Mouse (Mus musculus) ZHBTc4 (cell line): ENCODE data around the gene Dnajc16.
A peak's percentile ranks its signal among the peaks of the same experiment; 100 is the strongest.

Source experiments
- DNase-seq: peaks from one replicate; pipeline ENCODE4 v3.0.0-alpha.2; 2011; ENCODE audit warnings: low read depth, low spot score

The Dnajc16 gene

GRCm38 (mm10) chr4:141725277-141725676 lies 65.5 kb downstream of the Dnajc16 start:
- no peak for DNase-seq

GRCm38 (mm10) chr4:141724594-141724993 lies 66.1 kb downstream of the Dnajc16 start:
- DNase-seq = no peak

- no peak for DNase-seq
These were observed 67.1 kb downstream of the Dnajc16 start for GRCm38 (mm10) chr4:141723673-141724068.

GRCm38 (mm10) chr4:141722731-141723672 lies 67.7 kb downstream of the Dnajc16 start, which contains the start of gene Ddi2:
TSS of gene Ddi2 (minus strand) at chr4:141723419.
- DNase-seq = peak; percentile 94

- DNase-seq = no peak
These were observed 68.8 kb downstream of the Dnajc16 start for GRCm38 (mm10) chr4:141721961-141722360.

- DNase-seq = no peak
These were observed 69.8 kb downstream of the Dnajc16 start for GRCm38 (mm10) chr4:141720761-141721523.

GRCm38 (mm10) chr4:141719304-141719703 lies 71.4 kb downstream of the Dnajc16 start:
- no peak for DNase-seq

GRCm38 (mm10) chr4:141717633-141718032 lies 73.1 kb downstream of the Dnajc16 start:
- DNase-seq = no peak

- DNase-seq = no peak
These were observed 75.7 kb downstream of the Dnajc16 start for GRCm38 (mm10) chr4:141715027-141715426.

GRCm38 (mm10) chr4:141713598-141714142 lies 77.1 kb downstream of the Dnajc16 start:
- DNase-seq = no peak

GRCm38 (mm10) chr4:141711250-141711649 lies 79.5 kb downstream of the Dnajc16 start:
- DNase-seq = no peak
